Mouse (Mus musculus) limb, embryonic 13.5 days (tissue): ENCODE measurements at regions not wholly inside any gene's neighbourhood (a gene's known extent, or its start where the extent isn't known, plus 50 kb on each side); places are given as distances from the start of the nearest gene placed in this dataset.

Source experiments
- ATAC-seq: fragments of 200-750 bp; cut with Nextera tagmentation; 2 replicates; pipeline ENCODE4 v1.8.0; 2017; ENCODE audit warnings: low read depth, moderate number of reproducible peaks, moderate TSS enrichment; ENCODE audit not compliant: low FRiP score
- H3K27ac ChIP-seq: fragments of 300-500 bp; sonication (generic); 2 replicates; pipeline ENCODE4 v1.5.1; 2015; ENCODE audit warnings: inconsistent platforms, mild to moderate bottlenecking, moderate library complexity
- H3K27me3 ChIP-seq: fragments of 300-500 bp; sonication (generic); 2 replicates; pipeline ENCODE4 v1.6.1; 2015; ENCODE audit warnings: mild to moderate bottlenecking, inconsistent platforms
- H3K36me3 ChIP-seq: fragments of 300-500 bp; sonication (generic); 2 replicates; pipeline ENCODE4 v1.6.1; 2015; ENCODE audit warnings: inconsistent platforms, mild to moderate bottlenecking, moderate library complexity
- H3K4me1 ChIP-seq: fragments of 300-500 bp; sonication (generic); 2 replicates; pipeline ENCODE4 v1.6.1; 2015; ENCODE audit warnings: inconsistent platforms
- H3K4me2 ChIP-seq: fragments of 300-500 bp; sonication (generic); replicated peaks from 2 replicates; pipeline ENCODE4 v1.6.1; 2015; ENCODE audit warnings: inconsistent platforms, mild to moderate bottlenecking, moderate library complexity
- H3K4me3 ChIP-seq: fragments of 300-500 bp; sonication (generic); 2 replicates; pipeline ENCODE4 v1.5.1; 2015; ENCODE audit warnings: moderate library complexity, mild to moderate bottlenecking, inconsistent platforms
- H3K9ac ChIP-seq: fragments of 300-500 bp; sonication (generic); 2 replicates; pipeline ENCODE4 v1.6.1; 2015; ENCODE audit warnings: mild to moderate bottlenecking, inconsistent platforms
- H3K9me3 ChIP-seq: fragments of 300-500 bp; sonication (generic); 2 replicates; pipeline ENCODE4 v1.6.1; 2016; ENCODE audit warnings: inconsistent platforms
- WGBS: fragments of 180-500 bp; shearing (Covaris S2); methylation state at CpG from one replicate; pipeline ENCODE4 v1.1.7; 2015; 5-methylcytosine and 5-hydroxymethylcytosine counted together

DNA sequence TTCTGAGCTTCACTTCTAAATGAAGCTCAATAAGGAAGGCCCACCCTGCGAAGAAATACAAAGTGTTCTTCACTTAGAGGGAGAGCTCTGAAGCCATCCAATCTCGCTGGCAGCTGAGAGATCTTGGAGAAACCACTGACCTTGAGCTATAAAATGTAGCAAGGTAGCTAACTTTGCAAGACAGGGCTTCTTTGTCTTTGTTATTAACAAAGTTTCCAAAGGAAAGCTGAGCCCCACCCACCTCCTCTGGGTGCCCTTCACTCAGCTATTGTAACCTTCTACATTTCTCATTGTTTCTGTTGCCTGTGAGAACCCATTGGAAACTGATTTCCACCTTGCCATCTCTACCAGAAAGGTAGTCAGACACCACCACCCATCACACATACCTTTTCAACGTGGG is 57.2 kb upstream of the Usp9x start:
- H3K4me1 ChIP-seq: no peaks in the 10 kb centered on the region
- H3K9ac ChIP-seq: no peak overlapping the region
- no peak overlapping the region for H3K4me3 ChIP-seq
- no peak for ATAC-seq
- no peaks in the 10 kb centered on the region for H3K36me3 ChIP-seq
- WGBS: 69% methylated on average over 3 of the region's 3 CpGs
- no peak overlapping the region for H3K27ac ChIP-seq
- H3K4me2 ChIP-seq: no peak overlapping the region
- H3K9me3 ChIP-seq: no peaks in the 10 kb centered on the region
- no peaks in the 10 kb centered on the region for H3K27me3 ChIP-seq

DNA sequence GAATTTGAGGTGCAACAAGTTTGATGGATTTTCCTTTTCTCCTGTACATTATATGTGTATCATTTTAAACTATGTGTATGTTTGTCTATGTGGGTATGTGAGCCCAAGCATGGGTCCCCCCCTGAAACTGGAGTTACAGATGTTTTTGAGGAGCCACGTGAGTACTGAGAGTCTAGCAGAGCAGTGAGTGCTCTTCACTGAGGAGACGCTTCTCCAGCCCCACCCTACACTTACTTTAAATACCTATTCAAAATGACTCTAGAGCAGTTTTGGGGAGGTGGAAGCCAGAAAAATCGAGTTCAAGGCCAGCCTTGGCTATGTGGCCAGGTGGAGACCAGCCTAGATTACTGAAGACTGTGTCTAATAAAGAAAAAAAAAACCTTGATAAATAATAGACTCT is 58.2 kb upstream of the Usp9x start:
- Histone ChIP-seq H3K4me2 (no peak overlapping the region), H3K27ac (no peak overlapping the region), H3K4me1 (no peaks in the 10 kb centered on the region), H3K9me3 (no peaks in the 10 kb centered on the region), H3K36me3 (no peaks in the 10 kb centered on the region), H3K4me3 (no peak overlapping the region), H3K9ac (no peak overlapping the region), H3K27me3 (no peaks in the 10 kb centered on the region)
- ATAC-seq: no peak
- 74% methylated on average over 3 of the region's 3 CpGs for WGBS

DNA sequence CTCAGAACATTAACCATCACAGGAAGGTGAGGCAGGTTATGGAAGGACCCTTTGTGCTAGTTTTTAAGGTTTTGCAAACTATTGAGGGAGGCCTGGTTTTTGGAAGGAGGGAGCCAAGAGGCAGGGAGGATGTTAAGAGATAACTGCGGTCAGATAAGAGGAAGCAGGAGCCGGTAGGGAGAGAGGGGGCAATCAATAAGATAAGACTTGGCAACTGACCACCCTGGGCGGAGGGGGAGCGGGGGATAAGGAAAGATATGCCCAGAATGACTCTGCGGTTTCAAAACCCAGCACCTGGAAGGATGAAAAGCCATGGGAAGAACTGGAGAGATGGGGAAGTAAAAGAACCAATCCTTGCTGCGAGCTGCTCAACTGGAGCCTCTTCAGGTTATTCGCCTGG is 80.5 kb upstream of the Usp9x start:
- no peak overlapping the region for H3K9ac ChIP-seq

DNA sequence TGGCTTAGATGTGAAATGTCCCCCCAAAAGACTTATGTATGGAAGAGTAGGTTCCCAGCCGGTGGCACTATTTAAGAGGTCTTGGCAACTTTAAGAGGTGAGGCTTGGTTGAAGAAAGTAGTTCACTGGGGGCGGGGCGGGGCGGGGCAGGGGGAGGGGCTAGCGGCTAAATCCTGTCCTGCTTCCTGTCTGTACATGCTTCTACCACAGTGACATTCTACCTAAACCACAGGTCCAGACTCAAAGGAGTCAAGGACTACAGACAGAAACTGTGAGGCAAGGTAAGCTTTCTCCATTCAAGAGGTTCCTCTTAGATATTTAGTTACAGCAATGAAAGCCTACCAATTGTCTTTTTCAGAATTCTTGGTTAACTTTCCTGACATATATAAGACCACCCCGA is 93.6 kb upstream of the Usp9x start:
- Histone ChIP-seq H3K27ac (no peak overlapping the region), H3K4me2 (no peak overlapping the region), H3K9ac (no peak overlapping the region)

More for the DNA sequence above, 80.5 kb upstream of the Usp9x start:
- Histone ChIP-seq H3K27ac (no peak overlapping the region), H3K27me3 (no peaks in the 10 kb centered on the region; the same call in 1 of the 2 replicates), H3K4me3 (no peak overlapping the region), H3K36me3 (no peaks in the 10 kb centered on the region), H3K4me1 (no peaks in the 10 kb centered on the region), H3K9me3 (no peaks in the 10 kb centered on the region), H3K4me2 (no peak overlapping the region)
- WGBS: 75% methylated on average over 7 of the region's 7 CpGs
- no peak for ATAC-seq

DNA sequence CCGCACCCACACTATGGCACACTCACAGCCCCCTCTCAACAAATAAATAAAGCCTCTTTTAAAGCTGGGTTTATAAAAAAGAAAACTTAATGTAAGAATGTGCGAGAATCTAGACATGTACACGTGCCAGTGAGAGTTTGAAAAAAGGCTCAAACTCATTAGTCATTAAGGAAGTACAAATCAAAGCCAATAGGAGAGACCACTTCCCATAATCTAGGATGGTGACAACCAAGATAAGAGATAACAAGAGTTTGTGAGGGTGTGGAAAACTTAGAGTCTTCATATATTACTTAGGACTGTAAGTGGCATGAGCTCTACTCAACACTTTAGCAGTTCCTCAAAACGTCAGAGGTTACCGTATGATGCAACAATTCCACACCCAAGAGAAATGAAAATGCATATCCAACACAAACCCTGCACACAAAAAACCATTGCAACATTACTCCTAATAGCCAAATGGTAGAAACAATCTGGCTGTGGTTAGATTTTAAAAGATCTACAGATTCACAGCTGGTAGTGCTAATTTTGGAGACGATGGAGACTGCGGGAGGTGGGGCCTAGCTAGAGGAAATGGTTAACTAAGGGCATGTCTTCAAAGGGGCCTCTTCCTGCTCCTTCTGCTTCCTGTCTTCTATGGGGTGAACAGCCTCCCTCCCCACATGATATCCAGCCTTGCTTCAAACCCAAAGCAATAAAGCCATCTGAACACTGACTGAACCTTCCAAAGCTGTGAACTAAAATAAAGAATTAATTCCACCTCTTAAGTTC is 102.1 kb upstream of the Usp9x start:
- Histone ChIP-seq H3K27ac (no peak overlapping the region), H3K4me2 (no peak overlapping the region), H3K27me3 (no peaks in the 10 kb centered on the region), H3K4me3 (no peak overlapping the region), H3K9ac (no peak overlapping the region), H3K36me3 (no peaks in the 10 kb centered on the region), H3K4me1 (no peaks in the 10 kb centered on the region), H3K9me3 (no peaks in the 10 kb centered on the region)
- no peak for ATAC-seq
- 85% methylated on average over 7 of the region's 7 CpGs for WGBS

More for the DNA sequence above, 93.6 kb upstream of the Usp9x start:
- H3K4me3 ChIP-seq: no peak overlapping the region
- ATAC-seq: no peak
- 68% methylated on average over 6 of the region's 6 CpGs for WGBS
- H3K36me3 ChIP-seq: no peaks in the 10 kb centered on the region
- H3K27me3 ChIP-seq: no peaks in the 10 kb centered on the region
- H3K9me3 ChIP-seq: no peaks in the 10 kb centered on the region
- no peaks in the 10 kb centered on the region for H3K4me1 ChIP-seq

DNA sequence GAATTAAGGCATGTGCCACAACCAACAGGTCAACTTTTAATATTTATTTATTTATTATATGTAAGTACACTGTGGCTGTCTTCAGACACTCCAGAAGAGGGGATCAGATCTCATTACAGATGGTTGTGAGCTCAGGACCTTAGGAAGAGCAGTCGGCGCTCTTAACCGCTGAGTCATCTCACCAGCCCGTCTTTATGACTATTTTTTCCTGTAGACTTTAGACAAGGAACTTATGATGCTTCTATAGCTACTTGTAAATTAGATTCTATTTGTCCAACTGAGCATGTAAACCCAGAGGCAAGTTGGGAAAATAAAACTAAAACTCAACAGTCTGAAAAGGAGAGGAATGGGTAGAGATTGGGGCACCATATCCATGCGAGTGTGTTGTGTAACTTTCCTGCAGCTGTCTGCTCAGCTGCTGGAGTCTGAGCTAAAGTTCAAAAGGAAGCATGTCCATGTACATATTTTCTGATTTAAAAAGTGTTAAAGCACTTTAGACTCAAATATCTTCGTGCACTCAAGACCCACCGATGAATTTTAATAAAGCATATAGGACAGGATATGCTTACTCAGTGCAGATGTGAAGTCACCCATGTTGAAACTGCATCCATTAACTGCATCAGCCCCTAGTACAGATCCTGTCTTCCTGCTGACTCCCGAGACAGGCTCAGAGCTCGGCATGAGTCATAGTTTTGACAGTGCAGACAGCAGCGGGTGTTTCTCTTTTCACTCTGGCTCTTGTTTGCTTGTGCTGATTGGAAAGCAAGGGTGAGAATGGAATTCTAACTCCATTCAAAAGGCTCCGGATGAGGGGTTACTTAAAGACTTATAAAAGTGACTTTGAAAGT is 111.6 kb upstream of the Usp9x start:
- no peaks in the 10 kb centered on the region for H3K36me3 ChIP-seq
- H3K27me3 ChIP-seq: no peaks in the 10 kb centered on the region
- 73% methylated on average over 11 of the region's 11 CpGs for WGBS
- ATAC-seq: no peak
- H3K4me3 ChIP-seq: no peak overlapping the region
- no peaks in the 10 kb centered on the region for H3K9me3 ChIP-seq
- H3K9ac ChIP-seq: no peak overlapping the region
- no peak overlapping the region for H3K4me2 ChIP-seq
- H3K27ac ChIP-seq: no peak overlapping the region
- no peaks in the 10 kb centered on the region for H3K4me1 ChIP-seq

DNA sequence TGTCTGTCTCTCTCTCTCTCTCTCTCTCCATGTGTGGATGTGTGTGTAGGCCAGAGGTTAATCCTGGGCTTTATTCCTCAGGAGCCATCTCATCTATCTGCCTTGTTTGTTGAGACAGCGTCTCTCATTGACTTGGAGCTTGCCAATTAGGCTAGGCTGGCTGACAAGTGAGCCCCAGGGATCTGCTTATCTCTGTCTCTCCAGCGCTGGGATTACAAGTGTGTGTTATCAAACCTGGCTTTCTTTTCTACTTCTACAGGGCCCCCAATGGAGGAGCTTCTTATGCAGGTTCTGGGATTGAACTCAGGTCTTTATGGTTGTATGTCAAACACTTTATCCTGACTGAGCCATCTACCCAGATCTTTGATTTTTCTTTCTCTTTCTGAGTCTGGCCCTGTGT is 112.4 kb upstream of the Usp9x start:
- H3K27ac ChIP-seq: no peak overlapping the region
- no peak overlapping the region for H3K4me2 ChIP-seq
- no peaks in the 10 kb centered on the region for H3K27me3 ChIP-seq
- H3K9ac ChIP-seq: no peak overlapping the region
- WGBS: 73% methylated on average over 2 of the region's 2 CpGs
- H3K4me1 ChIP-seq: no peaks in the 10 kb centered on the region
- H3K4me3 ChIP-seq: no peak overlapping the region
- no peak for ATAC-seq
- no peaks in the 10 kb centered on the region for H3K36me3 ChIP-seq
- no peaks in the 10 kb centered on the region for H3K9me3 ChIP-seq

DNA sequence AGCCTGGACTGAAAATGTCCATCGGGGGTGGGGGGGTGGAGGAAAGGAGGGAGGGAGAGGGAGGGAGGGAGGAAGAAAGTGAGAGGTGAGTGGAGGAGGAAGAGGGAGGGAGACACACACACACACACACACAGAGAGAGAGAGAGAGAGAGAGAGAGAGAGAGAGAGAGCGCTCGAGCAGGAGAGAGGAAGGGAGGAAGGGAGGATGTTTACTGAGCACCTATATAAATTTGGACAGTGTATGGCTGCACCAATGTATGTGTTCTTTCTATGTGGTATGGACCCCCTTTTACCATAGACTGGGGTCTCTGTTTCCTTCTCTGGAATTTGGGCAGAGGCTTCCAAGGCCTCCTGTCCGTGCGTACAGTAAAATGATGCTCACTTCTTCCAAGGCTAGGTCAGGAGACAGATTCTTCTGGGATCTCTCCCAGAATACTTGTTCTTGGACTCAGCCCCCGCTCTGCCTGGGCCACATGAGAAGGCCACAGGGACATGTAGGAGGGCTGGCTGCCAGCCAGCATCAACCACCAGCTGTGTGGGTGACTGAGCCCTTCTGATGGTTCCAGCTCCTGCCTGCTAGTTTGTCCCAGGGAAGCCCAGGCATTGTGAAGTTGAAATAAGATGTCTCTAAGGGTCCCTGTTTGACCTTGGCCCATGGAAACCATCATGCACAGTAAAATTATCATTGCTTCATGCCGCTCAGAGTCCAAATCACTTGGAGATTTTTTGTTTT is 120.2 kb upstream of the Usp9x start:
- H3K9ac ChIP-seq: no peak overlapping the region
- no peaks in the 10 kb centered on the region for H3K4me1 ChIP-seq
- no peaks in the 10 kb centered on the region for H3K9me3 ChIP-seq
- no peak overlapping the region for H3K4me3 ChIP-seq
- H3K27ac ChIP-seq: no peak overlapping the region
- WGBS: 65% methylated on average over 7 of the region's 7 CpGs
- no peak for ATAC-seq
- no peaks in the 10 kb centered on the region for H3K36me3 ChIP-seq
- H3K4me2 ChIP-seq: no peak overlapping the region
- H3K27me3 ChIP-seq: peaks cover 3% of the 10 kb centered on the region; the same call in 1 of the 2 replicates

DNA sequence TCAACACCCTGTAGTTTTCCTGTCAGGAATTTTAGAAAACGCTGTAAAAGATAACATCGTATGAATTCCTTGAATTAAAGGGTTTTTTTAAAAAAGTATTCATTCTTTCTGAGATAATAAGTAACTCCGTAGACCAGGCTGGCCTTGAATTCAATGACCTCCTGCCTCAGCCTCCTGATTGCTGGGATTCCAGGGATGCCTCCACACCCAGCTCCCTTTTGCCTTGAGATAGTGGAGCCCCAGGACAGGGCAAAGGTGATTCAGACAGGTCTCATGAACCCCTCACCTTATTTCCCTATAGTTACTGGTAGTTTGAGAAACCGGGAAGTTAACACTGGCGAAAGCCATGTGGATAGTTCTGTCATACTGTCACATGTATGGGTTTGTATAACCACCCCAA is 128.8 kb upstream of the Usp9x start:
- no peak overlapping the region for H3K4me2 ChIP-seq
- no peak for ATAC-seq
- no peak overlapping the region for H3K4me3 ChIP-seq
- no peaks in the 10 kb centered on the region for H3K9me3 ChIP-seq
- peaks cover 7% of the 10 kb centered on the region; the same call in 1 of the 2 replicates for H3K27me3 ChIP-seq
- H3K9ac ChIP-seq: no peak overlapping the region
- no peak overlapping the region for H3K27ac ChIP-seq
- no peaks in the 10 kb centered on the region for H3K36me3 ChIP-seq
- WGBS: 80% methylated on average over 5 of the region's 5 CpGs
- H3K4me1 ChIP-seq: no peaks in the 10 kb centered on the region

DNA sequence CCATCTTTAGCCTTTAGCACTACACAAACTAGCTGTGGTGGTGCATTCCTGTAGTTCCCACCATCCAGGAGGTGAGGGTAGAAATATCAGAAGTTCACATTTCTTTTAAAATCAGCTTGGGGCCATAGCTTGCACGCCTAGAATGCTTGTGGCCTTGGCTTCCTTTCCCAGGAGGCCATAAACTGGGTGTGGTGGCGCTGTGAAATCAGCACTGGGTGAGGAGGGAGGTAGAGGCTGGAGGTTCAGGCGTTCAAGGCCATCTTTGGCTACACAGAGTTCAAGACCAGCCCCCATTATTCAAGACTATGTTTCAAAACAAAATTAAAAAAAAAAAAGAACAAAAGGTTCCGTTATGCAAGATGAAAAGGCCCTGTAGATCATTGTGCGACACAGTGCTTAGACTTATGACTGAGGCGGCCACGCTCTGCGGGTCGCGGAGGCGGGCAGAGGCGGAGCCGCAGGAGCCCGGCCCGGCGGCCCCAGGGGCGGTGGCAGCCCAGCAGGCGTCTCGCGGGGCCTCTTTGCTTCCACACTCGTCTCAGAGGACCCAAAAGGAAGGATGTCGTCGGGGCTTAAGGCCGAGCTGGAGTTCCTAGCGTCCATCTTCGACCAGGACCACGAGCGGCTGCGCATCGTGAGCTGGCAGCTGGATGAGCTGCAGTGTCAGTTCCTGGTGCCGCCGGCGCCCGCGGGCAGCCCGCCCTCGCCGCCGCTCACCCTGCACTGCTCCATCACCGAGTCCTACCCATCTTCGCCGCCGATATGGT is 134.7 kb upstream of the Usp9x start:
- no peak for ATAC-seq
- H3K4me2 ChIP-seq: peak overlapping the region; percentile 66
- no peak overlapping the region for H3K27ac ChIP-seq
- no peaks in the 10 kb centered on the region for H3K9me3 ChIP-seq
- peak overlapping the region; percentile 46 for H3K4me3 ChIP-seq
- no peaks in the 10 kb centered on the region for H3K4me1 ChIP-seq
- WGBS: 14% methylated on average over 43 of the region's 43 CpGs
- H3K9ac ChIP-seq: peak overlapping the region; percentile 72
- H3K27me3 ChIP-seq: peaks cover 23% of the 10 kb centered on the region; the same call in 1 of the 2 replicates
- H3K36me3 ChIP-seq: no peaks in the 10 kb centered on the region

DNA sequence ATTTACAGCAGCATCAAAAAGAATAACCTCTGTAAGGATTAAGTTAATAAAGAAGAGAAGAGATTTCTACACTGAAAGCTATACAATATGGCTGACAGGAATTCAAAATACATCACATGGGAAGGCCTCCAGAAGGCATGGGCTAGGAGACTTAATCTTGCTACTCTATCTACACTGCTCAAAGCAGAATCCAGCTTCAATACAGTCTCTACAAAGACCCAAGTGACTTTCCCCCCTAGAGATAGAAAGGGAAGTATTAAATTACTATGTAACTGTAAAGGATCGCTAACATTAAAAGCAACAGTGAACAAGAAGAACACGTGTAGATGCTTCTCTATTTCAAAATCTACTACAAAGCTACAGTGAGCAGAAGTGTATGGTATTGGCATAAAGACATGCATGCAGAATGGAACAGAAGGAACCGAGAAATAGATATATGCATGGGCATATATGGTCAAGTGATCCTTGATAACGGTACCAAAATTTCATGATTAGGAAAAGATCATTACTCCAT is 137.9 kb upstream of the Usp9x start:
- no peaks in the 10 kb centered on the region for H3K9me3 ChIP-seq
- no peaks in the 10 kb centered on the region for H3K4me1 ChIP-seq
- peaks cover 23% of the 10 kb centered on the region; the same call in 1 of the 2 replicates for H3K27me3 ChIP-seq
- H3K4me3 ChIP-seq: no peak overlapping the region
- H3K36me3 ChIP-seq: no peaks in the 10 kb centered on the region
- H3K9ac ChIP-seq: no peak overlapping the region
- H3K4me2 ChIP-seq: no peak overlapping the region
- WGBS: 87% methylated on average over 4 of the region's 4 CpGs
- ATAC-seq: no peak
- H3K27ac ChIP-seq: no peak overlapping the region
